Mouse (Mus musculus) liver, embryonic 13.5 days (tissue): ENCODE measurements around the gene Slc6a1. TPM values are rescaled to one million over a fixed set of nuclear protein-coding genes. Genes with fewer than 3 reads are reported as not detected.

Experiments
- ATAC-seq: fragments of 200-750 bp; cut with Nextera tagmentation; 2 replicates; pipeline ENCODE4 v1.8.0; 2017; ENCODE audit warnings: low read depth, mild to moderate bottlenecking, moderate number of reproducible peaks, moderate library complexity
- DNase-seq: peaks from one replicate; pipeline ENCODE4 v3.0.0; 2022
- H3K27ac ChIP-seq: fragments of 300-500 bp; sonication (generic); 2 replicates; pipeline ENCODE4 v1.5.1; 2015; ENCODE audit warnings: moderate library complexity, mild to moderate bottlenecking, inconsistent platforms
- H3K27me3 ChIP-seq: fragments of 300-500 bp; sonication (generic); 2 replicates; pipeline ENCODE4 v1.6.1; 2015; ENCODE audit warnings: mild to moderate bottlenecking, inconsistent platforms
- H3K36me3 ChIP-seq: fragments of 300-500 bp; sonication (generic); 2 replicates; pipeline ENCODE4 v1.6.1; 2015; ENCODE audit warnings: mild to moderate bottlenecking, inconsistent platforms
- H3K4me1 ChIP-seq: fragments of 300-500 bp; sonication (generic); replicated peaks from 2 replicates; pipeline ENCODE4 v1.6.1; 2015; ENCODE audit warnings: inconsistent platforms
- H3K4me2 ChIP-seq: fragments of 300-500 bp; sonication (generic); 2 replicates; pipeline ENCODE4 v1.6.1; 2015; ENCODE audit warnings: inconsistent platforms, mild to moderate bottlenecking, moderate library complexity
- H3K4me3 ChIP-seq: fragments of 300-500 bp; sonication (generic); replicated peaks from 2 replicates; pipeline ENCODE4 v1.5.1; 2015; ENCODE audit warnings: mild to moderate bottlenecking, inconsistent platforms
- H3K9ac ChIP-seq: fragments of 300-500 bp; sonication (generic); 2 replicates; pipeline ENCODE4 v1.6.1; 2015; ENCODE audit warnings: mild to moderate bottlenecking, inconsistent platforms
- H3K9me3 ChIP-seq: fragments of 300-500 bp; sonication (generic); replicated peaks from 2 replicates; pipeline ENCODE4 v1.6.1; 2016; ENCODE audit warnings: inconsistent platforms
- WGBS: fragments of 180-500 bp; shearing (Covaris S2); methylation state at CpG from one replicate; pipeline ENCODE4 v1.1.7; 2015; ENCODE audit not compliant: insufficient replicate concordance; 5-methylcytosine and 5-hydroxymethylcytosine counted together
- polyA plus RNA-seq: library from polyadenylated mRNA; unstranded; fragments of >200 nt; fragmentation: Nextera tagmentation; extraction: Ambion mirVana; gene quantifications from 2 replicates; pipeline ENCODE4 v1.2.1, GENCODE M21; 2015

Gene Slc6a1
- polyA plus RNA-seq, 1 experiment from 2014 or later: 0.14 TPM

DNA sequence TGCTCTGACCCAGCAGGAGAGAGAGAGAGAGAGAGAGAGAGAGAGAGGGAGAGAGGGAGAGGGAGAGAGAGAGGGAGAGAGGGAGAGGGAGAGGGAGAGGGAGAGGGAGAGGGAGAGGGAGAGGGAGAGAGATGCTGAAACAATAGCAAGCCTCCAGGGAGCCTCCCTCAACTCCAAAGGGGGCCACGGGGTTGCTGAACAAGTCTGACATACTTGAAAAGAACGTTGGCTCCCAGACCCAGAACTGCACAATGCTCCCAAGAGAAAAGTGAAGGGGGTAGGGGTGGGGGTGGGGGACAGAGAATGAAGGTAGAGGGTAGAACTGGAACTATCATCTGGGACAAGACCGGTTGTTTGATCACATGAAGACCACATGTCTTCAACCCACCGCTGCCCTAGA lies 14.5 kb upstream of the Slc6a1 start:
- Histone ChIP-seq H3K4me3 (no peak overlapping the region), H3K27me3 (0 out of 2 replicates have a peak, but pooled peaks cover 4% of the 10 kb centered on the region), H3K4me2 (no peak overlapping the region), H3K27ac (no peak overlapping the region), H3K9me3 (no peaks in the 10 kb centered on the region), H3K4me1 (no peaks in the 10 kb centered on the region), H3K9ac (no peak overlapping the region), H3K36me3 (no peaks in the 10 kb centered on the region)
- ATAC-seq: no peak
- 24% methylated on average over 4 of the region's 4 CpGs for WGBS
- DNase-seq: no peak

DNA sequence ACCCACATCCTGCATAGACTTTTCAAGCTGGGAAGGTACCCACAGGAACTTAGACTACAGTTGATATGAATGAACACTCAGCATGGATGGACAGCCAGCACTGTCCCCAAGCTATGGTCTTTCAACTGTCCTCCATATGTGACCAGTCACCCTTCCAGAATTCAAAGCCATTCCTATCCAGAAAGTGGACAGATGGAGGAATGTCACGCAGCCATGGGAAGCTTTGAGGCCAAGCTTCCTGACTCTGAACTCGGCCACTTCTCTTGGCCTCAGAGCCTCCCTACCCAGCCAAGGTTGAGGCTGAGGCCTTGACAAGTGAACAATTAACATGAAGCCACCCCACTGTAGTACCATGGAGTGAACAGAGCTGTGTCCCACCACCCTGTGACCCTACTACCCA lies 12.8 kb upstream of the Slc6a1 start:
- Histone ChIP-seq H3K4me1 (no peaks in the 10 kb centered on the region), H3K36me3 (no peaks in the 10 kb centered on the region), H3K9ac (no peak overlapping the region), H3K9me3 (no peaks in the 10 kb centered on the region), H3K27ac (no peak overlapping the region), H3K4me3 (no peak overlapping the region), H3K4me2 (no peak overlapping the region), H3K27me3 (0 out of 2 replicates have a peak, but pooled peaks cover 6% of the 10 kb centered on the region)
- ATAC-seq (no peak), DNase-seq (no peak)
- 46% methylated on average over 2 of the region's 2 CpGs for WGBS

DNA sequence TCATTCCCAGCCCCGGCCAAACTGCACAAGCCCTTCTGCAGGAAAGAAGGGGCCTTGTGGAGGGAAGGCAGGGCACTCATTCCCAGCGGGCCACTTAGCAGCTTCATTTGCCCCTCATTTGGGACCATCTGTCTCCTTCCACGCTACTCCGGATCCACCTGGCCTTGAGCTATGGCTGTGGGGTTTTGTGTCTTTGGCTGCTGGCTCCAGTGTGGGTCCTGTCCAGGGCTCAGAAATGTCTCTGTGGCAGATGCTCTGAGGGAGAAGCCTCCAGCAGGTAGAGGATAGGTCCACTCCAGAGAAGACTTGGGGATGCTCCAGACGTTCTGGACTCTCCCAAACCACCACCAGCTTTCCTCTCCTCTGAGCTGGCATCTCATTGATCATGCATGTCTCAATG lies 11.6 kb upstream of the Slc6a1 start:
- Histone ChIP-seq H3K9ac (no peak overlapping the region), H3K4me1 (no peaks in the 10 kb centered on the region), H3K27ac (no peak overlapping the region), H3K36me3 (no peaks in the 10 kb centered on the region), H3K9me3 (no peaks in the 10 kb centered on the region), H3K27me3 (0 out of 2 replicates have a peak, but pooled peaks cover 9% of the 10 kb centered on the region), H3K4me2 (no peak overlapping the region), H3K4me3 (no peak overlapping the region)
- WGBS: 32% methylated on average over 5 of the region's 5 CpGs
- DNase-seq (no peak), ATAC-seq (no peak)

DNA sequence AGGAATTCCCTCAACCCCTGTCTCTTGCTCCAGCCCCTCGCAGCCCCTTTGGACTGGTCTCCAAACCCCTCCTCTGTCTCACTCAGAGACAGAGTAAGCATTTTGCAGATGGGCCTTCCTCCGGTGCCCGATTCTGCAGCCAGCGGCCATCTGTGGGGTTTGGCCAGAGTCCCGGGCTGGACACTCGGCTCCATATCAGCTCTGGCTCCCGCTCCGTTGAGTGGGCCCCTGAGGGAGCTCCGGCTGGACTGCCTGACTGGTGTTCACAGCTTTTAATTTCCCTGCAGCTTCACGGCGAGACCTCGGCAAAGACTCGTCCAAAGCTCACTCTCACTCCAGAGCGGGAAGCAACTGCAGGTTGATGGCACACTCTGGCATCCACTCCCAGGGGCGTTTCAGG lies 10.2 kb upstream of the Slc6a1 start:
- H3K4me1 ChIP-seq: no peaks in the 10 kb centered on the region
- no peak overlapping the region for H3K4me2 ChIP-seq
- H3K27me3 ChIP-seq: 0 out of 2 replicates have a peak, but pooled peaks cover 6% of the 10 kb centered on the region
- H3K36me3 ChIP-seq: no peaks in the 10 kb centered on the region
- ATAC-seq (no peak), DNase-seq (no peak)
- H3K9me3 ChIP-seq: no peaks in the 10 kb centered on the region
- H3K4me3 ChIP-seq: no peak overlapping the region
- H3K9ac ChIP-seq: no peak overlapping the region
- WGBS: 60% methylated on average over 15 of the region's 15 CpGs
- no peak overlapping the region for H3K27ac ChIP-seq

DNA sequence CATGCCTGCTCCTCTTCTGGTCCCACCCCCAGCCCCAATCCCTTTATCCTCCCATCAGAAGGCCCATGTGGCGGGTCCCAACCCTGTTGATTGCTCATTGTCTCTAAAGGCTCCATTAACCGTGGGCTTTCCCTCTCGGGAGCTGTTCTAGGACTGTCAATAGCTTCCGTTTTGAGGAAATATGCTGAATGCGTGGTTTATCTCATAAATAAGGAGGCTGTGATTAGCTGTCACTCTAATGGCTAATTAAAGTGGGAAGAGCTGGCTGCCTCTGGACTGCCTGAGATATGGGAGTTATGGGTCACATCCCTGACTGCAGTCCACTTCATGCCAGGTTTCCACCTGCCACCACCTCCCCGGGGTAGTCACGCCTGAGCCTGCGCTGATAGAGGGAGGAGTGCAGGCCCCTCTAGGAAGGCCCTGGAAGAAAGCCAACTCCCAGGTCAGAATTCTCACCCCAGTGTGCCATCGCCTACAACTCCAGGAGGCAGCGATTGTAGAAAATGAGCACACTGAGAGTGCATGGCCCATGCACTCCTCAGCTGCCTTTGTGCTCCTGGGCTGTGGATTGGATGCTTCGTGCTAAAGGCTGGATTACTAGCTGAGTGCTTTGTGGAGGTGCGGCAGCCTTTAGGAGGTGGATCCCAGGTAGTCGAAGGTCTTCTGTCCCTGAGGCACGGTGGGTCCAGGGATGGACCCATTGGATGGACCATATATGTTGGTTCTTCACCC lies 8.3 kb upstream of the Slc6a1 start:
- Histone ChIP-seq H3K27ac (no peak overlapping the region), H3K4me1 (no peaks in the 10 kb centered on the region), H3K36me3 (no peaks in the 10 kb centered on the region), H3K4me2 (no peak overlapping the region), H3K27me3 (0 out of 2 replicates have a peak, but pooled peaks cover 9% of the 10 kb centered on the region), H3K4me3 (no peak overlapping the region), H3K9me3 (no peaks in the 10 kb centered on the region), H3K9ac (no peak overlapping the region)
- 44% methylated on average over 14 of the region's 14 CpGs for WGBS
- ATAC-seq (no peak), DNase-seq (no peak)

DNA sequence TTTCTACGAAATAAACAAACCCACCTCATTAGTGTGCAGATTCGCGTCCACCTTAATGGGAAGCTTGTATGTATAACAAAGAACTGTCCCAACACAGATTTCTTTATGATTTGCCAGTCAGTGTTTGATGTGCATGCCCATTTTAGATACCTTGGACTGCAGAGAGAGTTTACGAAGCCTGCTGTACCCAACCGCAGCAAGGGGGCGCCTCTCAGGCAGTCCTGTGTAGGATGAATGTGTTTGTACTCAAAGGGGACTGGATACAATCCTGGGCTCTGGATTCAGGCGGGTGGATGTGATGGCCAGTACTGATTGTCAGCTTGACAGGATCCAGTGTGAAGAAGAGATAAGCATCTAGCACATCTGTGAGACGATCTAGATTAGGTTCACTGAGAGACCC lies 6.6 kb upstream of the Slc6a1 start:
- Histone ChIP-seq H3K9ac (no peak overlapping the region), H3K4me2 (no peak overlapping the region), H3K36me3 (no peaks in the 10 kb centered on the region), H3K27me3 (peaks cover 10% of the 10 kb centered on the region), H3K27ac (no peak overlapping the region), H3K4me1 (no peaks in the 10 kb centered on the region), H3K4me3 (no peak overlapping the region), H3K9me3 (no peaks in the 10 kb centered on the region)
- DNase-seq: no peak
- ATAC-seq: no peak
- WGBS: 49% methylated on average over 8 of the region's 8 CpGs

DNA sequence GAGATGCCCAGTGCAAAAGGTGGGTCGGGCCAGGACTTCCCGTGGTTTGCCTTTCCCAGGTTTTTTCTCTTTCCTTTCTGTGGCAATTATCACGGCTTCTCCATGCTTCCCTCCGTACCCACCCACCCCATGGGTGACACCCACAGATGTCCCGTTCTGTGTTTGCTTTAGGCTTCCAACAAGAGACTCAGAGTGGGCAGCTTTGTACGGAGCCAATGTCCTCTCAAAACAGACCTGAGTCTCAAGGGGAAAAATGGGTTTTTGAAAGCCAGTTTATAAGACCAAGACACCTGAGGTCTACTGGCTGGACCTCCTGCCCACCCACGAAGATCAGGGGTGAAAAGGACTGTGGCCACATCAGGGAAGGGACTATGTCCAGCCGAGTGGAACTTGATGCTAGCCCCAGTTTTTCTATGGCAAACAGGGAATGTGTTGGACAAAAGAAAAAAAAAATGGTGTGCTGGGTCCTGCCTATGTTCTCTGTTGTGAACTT lies 889 bp downstream of the Slc6a1 start:
- H3K4me1 ChIP-seq: no peaks in the 10 kb centered on the region
- no peaks in the 10 kb centered on the region for H3K36me3 ChIP-seq
- DNase-seq (no peak), ATAC-seq (no peak)
- no peak overlapping the region for H3K4me2 ChIP-seq
- H3K9ac ChIP-seq: no peak overlapping the region
- H3K27ac ChIP-seq: no peak overlapping the region
- 16% methylated on average over 8 of the region's 8 CpGs for WGBS
- H3K4me3 ChIP-seq: no peak overlapping the region
- no peaks in the 10 kb centered on the region for H3K9me3 ChIP-seq
- H3K27me3 ChIP-seq: peaks cover 65% of the 10 kb centered on the region

DNA sequence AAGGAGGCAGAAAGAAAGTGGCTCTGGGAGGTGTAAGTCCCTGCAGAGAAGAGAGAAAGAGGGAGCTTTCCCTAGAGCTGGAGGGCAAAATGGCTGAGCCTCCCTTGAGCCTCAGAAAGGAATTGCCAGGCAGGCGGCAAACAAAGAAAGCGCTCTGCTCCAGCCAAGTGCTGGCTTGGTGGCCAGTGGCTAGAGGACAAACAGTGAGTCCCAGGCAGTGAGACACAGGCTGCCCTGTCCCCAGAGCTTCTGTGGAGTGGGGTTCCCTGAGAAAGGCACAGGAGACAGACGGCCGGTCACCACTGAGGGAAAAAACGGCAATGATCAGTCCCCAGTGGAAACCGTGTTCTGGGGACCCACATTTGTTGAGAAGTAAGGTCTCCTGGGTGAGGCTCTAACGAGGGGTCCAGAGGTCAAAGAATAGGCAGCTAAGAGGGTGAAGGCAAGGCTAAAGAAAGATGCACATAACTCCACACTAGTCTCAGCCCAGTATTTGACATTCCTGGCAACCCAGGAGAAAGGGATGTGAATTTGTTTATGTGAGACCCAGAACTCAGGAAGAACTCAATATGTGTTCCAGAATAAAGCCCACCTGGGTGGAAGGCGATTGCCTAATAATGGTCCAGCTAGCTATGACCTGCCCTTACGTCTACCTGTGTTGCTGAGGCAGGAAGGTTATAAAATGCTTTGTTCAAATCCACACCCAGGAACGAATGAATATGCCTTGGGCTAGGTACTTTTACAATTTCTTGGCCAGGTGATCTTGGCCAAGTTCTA lies 1.7 kb downstream of the Slc6a1 start:
- WGBS: 41% methylated on average over 10 of the region's 10 CpGs
- no peak overlapping the region for H3K4me2 ChIP-seq
- no peaks in the 10 kb centered on the region for H3K4me1 ChIP-seq
- no peaks in the 10 kb centered on the region for H3K36me3 ChIP-seq
- H3K9ac ChIP-seq: no peak overlapping the region
- ATAC-seq (no peak), DNase-seq (no peak)
- no peak overlapping the region for H3K27ac ChIP-seq
- peaks cover 69% of the 10 kb centered on the region for H3K27me3 ChIP-seq
- H3K9me3 ChIP-seq: no peaks in the 10 kb centered on the region
- H3K4me3 ChIP-seq: no peak overlapping the region

DNA sequence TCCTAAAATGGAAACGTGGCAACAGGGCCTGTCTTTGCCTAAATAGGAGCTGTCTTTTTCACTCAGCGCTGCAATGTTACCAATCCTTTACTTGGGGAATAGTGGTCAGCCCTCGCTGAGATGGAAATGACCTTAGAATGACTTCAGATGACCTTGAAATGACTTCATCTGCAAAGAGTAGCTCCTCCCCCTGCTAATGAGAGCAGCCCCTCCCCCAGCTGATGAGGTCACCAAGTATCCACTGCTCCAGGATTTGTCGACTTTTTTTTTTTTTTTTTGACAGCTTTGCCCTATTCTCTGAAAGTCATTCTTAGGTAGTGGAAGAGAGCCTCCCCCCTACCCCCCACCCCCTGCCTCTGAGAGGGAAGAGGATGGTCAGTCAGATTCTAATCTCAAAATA lies 3.0 kb downstream of the Slc6a1 start:
- Histone ChIP-seq H3K9ac (no peak overlapping the region), H3K27ac (no peak overlapping the region), H3K4me1 (no peaks in the 10 kb centered on the region), H3K4me3 (no peak overlapping the region), H3K36me3 (no peaks in the 10 kb centered on the region), H3K4me2 (no peak overlapping the region), H3K9me3 (no peaks in the 10 kb centered on the region), H3K27me3 (peaks cover 70% of the 10 kb centered on the region)
- no peak for ATAC-seq
- 21% methylated on average over 4 of the region's 4 CpGs for WGBS
- no peak for DNase-seq

DNA sequence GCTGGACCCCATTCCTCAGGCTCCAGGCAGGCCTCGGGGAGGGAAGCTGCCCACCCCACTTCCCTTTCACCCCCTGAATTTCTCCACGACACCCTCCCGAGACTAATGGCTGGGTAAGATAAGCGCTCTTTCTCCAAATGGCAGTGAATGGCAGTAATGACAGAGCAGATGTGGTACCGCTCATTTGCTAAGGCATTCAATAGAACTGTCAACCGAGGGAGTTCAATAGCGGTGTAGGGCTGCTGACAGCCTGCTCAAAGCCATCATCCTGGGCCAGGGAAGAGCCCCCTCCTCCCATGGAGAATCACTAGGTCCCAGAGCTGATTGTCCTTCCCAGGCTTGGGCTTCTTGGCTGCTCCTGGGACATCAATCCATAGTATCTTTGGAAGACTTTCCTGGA lies 6.7 kb downstream of the Slc6a1 start:
- H3K4me1 ChIP-seq: no peaks in the 10 kb centered on the region
- no peak for ATAC-seq

DNA sequence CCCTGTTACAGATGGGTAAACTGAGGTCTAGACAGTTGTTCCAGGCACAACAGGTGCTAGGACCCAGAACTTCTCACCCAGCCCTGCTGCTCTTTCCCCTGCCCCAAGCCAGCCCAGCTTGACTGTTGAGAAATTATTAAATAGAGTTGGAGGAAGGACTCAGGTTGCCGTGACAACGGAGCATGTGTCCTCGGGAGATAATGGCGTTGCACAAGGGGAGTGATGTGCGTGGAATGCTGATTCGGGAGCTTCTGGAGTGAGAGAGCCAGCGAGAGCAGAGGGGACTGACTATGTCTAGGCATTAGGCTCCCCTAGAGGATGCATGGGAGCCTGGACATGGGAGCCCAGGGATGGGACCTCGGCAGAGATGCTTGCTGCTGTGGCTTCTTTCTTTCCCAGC lies 7.7 kb downstream of the Slc6a1 start:
- DNase-seq: no peak
- no peaks in the 10 kb centered on the region for H3K36me3 ChIP-seq
- ATAC-seq: no peak
- no peak overlapping the region for H3K27ac ChIP-seq
- no peaks in the 10 kb centered on the region for H3K9me3 ChIP-seq
- no peak overlapping the region for H3K4me2 ChIP-seq
- H3K27me3 ChIP-seq: peaks cover 35% of the 10 kb centered on the region
- H3K9ac ChIP-seq: no peak overlapping the region
- H3K4me3 ChIP-seq: no peak overlapping the region
- 46% methylated on average over 8 of the region's 8 CpGs for WGBS
- H3K4me1 ChIP-seq: no peaks in the 10 kb centered on the region

More for the DNA sequence above, 6.7 kb downstream of the Slc6a1 start:
- no peaks in the 10 kb centered on the region for H3K9me3 ChIP-seq
- DNase-seq: no peak
- H3K9ac ChIP-seq: no peak overlapping the region
- peaks cover 46% of the 10 kb centered on the region for H3K27me3 ChIP-seq
- H3K36me3 ChIP-seq: no peaks in the 10 kb centered on the region
- no peak overlapping the region for H3K4me3 ChIP-seq
- no peak overlapping the region for H3K4me2 ChIP-seq
- no peak overlapping the region for H3K27ac ChIP-seq
- 21% methylated on average over 7 of the region's 7 CpGs for whole genome bisulfite sequencing
